Mouse (Mus musculus) kidney, embryonic 16.5 days (tissue): Measurements from ENCODE around the gene Bola1. TPM values are rescaled to one million over a fixed set of nuclear protein-coding genes. Genes with fewer than 3 reads are reported as not detected.
"Not testable (repeated sequence)": the region's sequence is repeated elsewhere in the genome, so short reads cannot be mapped to it uniquely, and the experiment has no call there.

ENCODE experiments used
- ATAC-seq: fragments of 200-750 bp; cut with Nextera tagmentation; 2 replicates; pipeline ENCODE4 v1.8.0; 2017; ENCODE audit warnings: moderate TSS enrichment; ENCODE audit not compliant: low FRiP score, low TSS enrichment
- H3K27ac ChIP-seq: fragments of 300-500 bp; sonication (generic); 2 replicates; pipeline ENCODE4 v1.5.1; 2014; ENCODE audit warnings: low read length
- H3K27me3 ChIP-seq: fragments of 300-500 bp; sonication (generic); 2 replicates; pipeline ENCODE4 v1.6.1; 2014; ENCODE audit warnings: low read length, control low read depth, mixed read lengths; ENCODE audit not compliant: insufficient read depth
- H3K36me3 ChIP-seq: fragments of 300-500 bp; sonication (generic); 2 replicates; pipeline ENCODE4 v1.6.1; 2014; ENCODE audit warnings: low read length, control low read depth, mixed read lengths; ENCODE audit not compliant: insufficient read depth
- H3K4me1 ChIP-seq: fragments of 300-500 bp; sonication (generic); 2 replicates; pipeline ENCODE4 v1.6.1; 2014; ENCODE audit warnings: low read length, control low read depth, mixed read lengths; ENCODE audit not compliant: insufficient read depth
- H3K4me2 ChIP-seq: fragments of 300-500 bp; sonication (generic); replicated peaks from 2 replicates; pipeline ENCODE4 v1.6.1; 2014; ENCODE audit warnings: low read depth, low read length
- H3K4me3 ChIP-seq: fragments of 300-500 bp; sonication (generic); 2 replicates; pipeline ENCODE4 v1.5.1; 2014; ENCODE audit warnings: mild to moderate bottlenecking, low read length
- H3K9ac ChIP-seq: fragments of 300-500 bp; sonication (generic); replicated peaks from 2 replicates; pipeline ENCODE4 v1.6.1; 2014; ENCODE audit warnings: low read length
- H3K9me3 ChIP-seq: fragments of 300-500 bp; sonication (generic); 2 replicates; pipeline ENCODE4 v1.6.1; 2016; ENCODE audit warnings: low read length, control low read depth
- WGBS: fragments of 180-500 bp; shearing (Covaris S2); extraction: QIAGEN DNeasy Blood & Tissue Kit; methylation state at CpG from one replicate; pipeline ENCODE4 v1.1.7; 2014; 5-methylcytosine and 5-hydroxymethylcytosine counted together
- polyA plus RNA-seq: library from polyadenylated mRNA; unstranded; fragments of >200 nt; fragmentation: Nextera tagmentation; extraction: Ambion mirVana; gene quantifications from 2 replicates; pipeline ENCODE4 v1.2.1, GENCODE M21; 2015

The Bola1 gene
- polyA plus RNA-seq, 1 experiment from 2014 or later, result 51.3 TPM

- 0% methylated on average over 4 of the region's 68 CpGs for WGBS
- H3K27me3 ChIP-seq, H3K9me3 ChIP-seq, H3K36me3 ChIP-seq: not testable (repeated sequence)
- H3K27ac ChIP-seq, result peak within 1 kb of the TSS; percentile 87
- H3K4me1 ChIP-seq, result peaks cover 30% of the 10 kb centered on the region
- H3K9ac ChIP-seq, result peak within 1 kb of the TSS; percentile 82
- ATAC-seq, result peak; percentile 95
- peak within 1 kb of the TSS; percentile 70 for H3K4me2 ChIP-seq
- H3K4me3 ChIP-seq, result peak within 1 kb of the TSS; percentile 63
Measured at GRCm38 (mm10) chr3:96238954-96239793, 19.7 kb upstream of the Bola1 start, which contains the start of gene Hist2h3c2. Hist2h3c2 (minus strand) TSS chr3:96239127.

DNA sequence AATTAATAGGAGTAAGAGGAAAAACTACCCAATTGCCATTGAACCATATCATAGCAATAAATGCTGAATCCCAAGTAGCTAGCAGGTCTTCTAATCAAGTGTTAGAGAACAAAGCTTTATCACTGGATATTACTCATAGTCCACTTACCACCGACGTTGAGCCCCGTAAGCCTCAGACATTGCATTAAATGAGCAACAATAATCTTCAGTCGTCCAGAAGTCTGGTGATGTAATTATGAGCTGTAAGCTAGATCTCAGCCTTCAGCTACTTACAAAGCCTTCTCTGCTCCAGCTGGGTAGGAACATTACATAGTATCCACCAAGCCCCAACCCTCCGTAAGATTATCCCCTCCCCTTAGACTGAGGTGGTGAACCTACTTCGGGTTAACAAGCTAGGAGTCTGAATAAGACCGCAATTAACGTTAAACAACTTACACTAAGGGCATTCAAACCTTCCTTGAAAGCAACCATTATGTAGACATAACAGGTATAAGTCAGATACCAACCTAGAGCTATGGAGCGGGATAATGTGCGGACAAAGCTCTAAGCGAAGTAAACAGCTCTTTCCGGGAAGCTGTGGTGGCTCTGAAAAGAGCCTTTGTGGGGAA, 18.5 kb upstream of the Bola1 start:
- Histone ChIP-seq H3K4me1 (peaks cover 23% of the 10 kb centered on the region), H3K9me3 (no peaks in the 10 kb centered on the region), H3K9ac (peak overlapping the region; percentile 82), H3K4me3 (peak overlapping the region; percentile 63), H3K27me3 (no peaks in the 10 kb centered on the region), H3K27ac (peak overlapping the region; percentile 87), H3K36me3 (no peaks in the 10 kb centered on the region), H3K4me2 (peak overlapping the region; percentile 70)
- WGBS, result 2% methylated on average over 12 of the region's 12 CpGs
- ATAC-seq, result no peak

- 16% methylated on average over 7 of the region's 7 CpGs for WGBS
- peak overlapping the region; percentile 70 for H3K4me2 ChIP-seq
Measured at GRCm38 (mm10) chr3:96237335-96237903, 17.9 kb upstream of the Bola1 start.

DNA sequence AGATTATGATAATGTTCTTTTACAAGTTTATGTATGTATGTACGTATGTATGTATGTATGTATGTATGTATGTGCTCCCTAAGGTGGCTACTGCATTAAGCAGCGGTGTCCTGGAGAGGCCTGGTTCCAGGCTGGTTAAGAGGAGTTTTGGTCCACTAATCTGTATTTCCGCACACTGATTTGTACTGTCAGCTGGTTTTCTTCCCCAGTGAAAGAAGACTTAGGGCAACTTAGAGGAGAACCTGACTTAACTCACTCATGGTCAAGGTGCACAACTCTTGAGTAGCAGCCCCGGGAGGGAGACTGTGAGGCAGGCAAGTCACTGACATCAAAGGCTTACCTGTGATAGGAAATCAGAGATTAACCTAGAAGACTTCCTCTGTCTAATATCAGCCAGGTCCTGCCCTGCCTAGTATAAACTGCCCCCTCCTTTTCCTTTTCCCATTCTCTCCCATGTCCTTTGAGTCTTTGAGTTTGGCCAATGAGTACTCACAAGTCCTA, 17.4 kb upstream of the Bola1 start:
- H3K4me1 ChIP-seq, result peaks cover 23% of the 10 kb centered on the region
- ATAC-seq, result no peak
- H3K4me2 ChIP-seq, result peak overlapping the region; percentile 70
- 74% methylated on average over 4 of the region's 4 CpGs for WGBS
- H3K9ac ChIP-seq, result peak overlapping the region; percentile 82
- H3K27ac ChIP-seq, result peak overlapping the region; percentile 87
- no peaks in the 10 kb centered on the region for H3K9me3 ChIP-seq
- no peaks in the 10 kb centered on the region for H3K36me3 ChIP-seq
- no peaks in the 10 kb centered on the region for H3K27me3 ChIP-seq
- peak overlapping the region; percentile 63 for H3K4me3 ChIP-seq

More at GRCm38 (mm10) chr3:96237335-96237903, 17.9 kb upstream of the Bola1 start:
- Histone ChIP-seq H3K36me3 (no peaks in the 10 kb centered on the region), H3K27ac (peak overlapping the region; percentile 87), H3K4me1 (peaks cover 23% of the 10 kb centered on the region), H3K9ac (peak overlapping the region; percentile 82), H3K4me3 (peak overlapping the region; percentile 63), H3K9me3 (no peaks in the 10 kb centered on the region), H3K27me3 (no peaks in the 10 kb centered on the region)
- ATAC-seq, result no peak

- H3K9ac ChIP-seq, result no peak overlapping the region
- no peaks in the 10 kb centered on the region for H3K9me3 ChIP-seq
- no peaks in the 10 kb centered on the region for H3K36me3 ChIP-seq
- H3K4me2 ChIP-seq, result no peak overlapping the region
- no peak overlapping the region for H3K4me3 ChIP-seq
- 21% methylated on average over 3 of the region's 3 CpGs for WGBS
- no peak for ATAC-seq
- H3K27me3 ChIP-seq, result no peaks in the 10 kb centered on the region
- peaks cover 21% of the 10 kb centered on the region for H3K4me1 ChIP-seq
- H3K27ac ChIP-seq, result no peak overlapping the region
Measured at GRCm38 (mm10) chr3:96235836-96236235, 16.3 kb upstream of the Bola1 start.

DNA sequence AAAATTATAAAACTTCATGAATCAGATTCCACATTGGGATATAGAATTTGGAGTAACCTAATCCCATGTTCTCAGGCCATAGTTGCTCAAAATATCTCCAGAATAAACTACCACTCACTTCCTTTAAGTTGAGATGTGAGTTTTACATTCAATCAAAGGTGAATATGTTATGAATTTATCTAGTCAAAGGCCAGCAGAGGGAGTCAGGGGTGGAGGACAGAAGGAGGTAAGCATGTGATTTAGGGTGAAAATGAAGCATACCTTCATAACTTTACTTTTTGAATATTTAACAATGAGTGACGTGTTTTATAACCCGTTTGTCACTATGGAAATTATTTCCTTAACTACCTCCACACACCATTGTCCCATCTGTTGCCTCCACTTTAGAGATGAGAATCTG, 15.4 kb upstream of the Bola1 start:
- Histone ChIP-seq H3K4me1 (peaks cover 19% of the 10 kb centered on the region), H3K36me3 (no peaks in the 10 kb centered on the region), H3K9me3 (no peaks in the 10 kb centered on the region), H3K27me3 (no peaks in the 10 kb centered on the region), H3K4me2 (no peak overlapping the region), H3K27ac (no peak overlapping the region), H3K9ac (no peak overlapping the region), H3K4me3 (no peak overlapping the region)
- no peak for ATAC-seq
- 85% methylated on average over 2 of the region's 2 CpGs for WGBS

- Histone ChIP-seq H3K36me3 (no peaks in the 10 kb centered on the region), H3K4me1 (peaks cover 10% of the 10 kb centered on the region), H3K4me2 (no peak overlapping the region), H3K9ac (no peak overlapping the region), H3K27ac (no peak overlapping the region), H3K9me3 (no peaks in the 10 kb centered on the region), H3K27me3 (no peaks in the 10 kb centered on the region), H3K4me3 (no peak overlapping the region)
- WGBS, result 66% methylated on average over 2 of the region's 2 CpGs
- ATAC-seq, result no peak
Measured at GRCm38 (mm10) chr3:96231758-96232120, 12.2 kb upstream of the Bola1 start.

- no peak overlapping the region for H3K9ac ChIP-seq
- no peak overlapping the region for H3K27ac ChIP-seq
- H3K27me3 ChIP-seq, result no peaks in the 10 kb centered on the region
- H3K9me3 ChIP-seq, result no peaks in the 10 kb centered on the region
- 81% methylated on average over 4 of the region's 4 CpGs for WGBS
- no peaks in the 10 kb centered on the region for H3K36me3 ChIP-seq
- H3K4me1 ChIP-seq, result peaks cover 10% of the 10 kb centered on the region; the same call in 1 of the 2 replicates
- ATAC-seq, result no peak
- H3K4me2 ChIP-seq, result no peak overlapping the region
- no peak overlapping the region for H3K4me3 ChIP-seq
Measured at GRCm38 (mm10) chr3:96230910-96231757, 11.6 kb upstream of the Bola1 start.

- no peak overlapping the region for H3K27ac ChIP-seq
- WGBS, result 76% methylated on average over 2 of the region's 2 CpGs
Measured at GRCm38 (mm10) chr3:96230404-96230803, 10.9 kb upstream of the Bola1 start.

More at GRCm38 (mm10) chr3:96230404-96230803, 10.9 kb upstream of the Bola1 start:
- Histone ChIP-seq H3K4me3 (no peak overlapping the region), H3K27me3 (no peaks in the 10 kb centered on the region), H3K9ac (no peak overlapping the region), H3K4me2 (no peak overlapping the region), H3K9me3 (no peaks in the 10 kb centered on the region), H3K4me1 (peaks cover 17% of the 10 kb centered on the region; the same call in 1 of the 2 replicates), H3K36me3 (no peaks in the 10 kb centered on the region)
- ATAC-seq, result no peak
